Mouse (Mus musculus) liver, embryonic 16.5 days (tissue): ENCODE results near the gene Ptx4. TPM values are rescaled to one million over a fixed set of nuclear protein-coding genes. Genes with fewer than 3 reads are reported as not detected.
A peak's percentile ranks its signal among the peaks of the same experiment; 100 is the strongest.
"Not testable (repeated sequence)": the region's sequence is repeated elsewhere in the genome, so short reads cannot be mapped to it uniquely, and the experiment has no call there.

Source experiments
- ATAC-seq: fragments of 200-750 bp; cut with Nextera tagmentation; 2 replicates; pipeline ENCODE4 v1.8.0; 2017; ENCODE audit warnings: low read depth, mild to moderate bottlenecking, moderate number of reproducible peaks, moderate library complexity
- H3K27ac ChIP-seq: fragments of 300-500 bp; sonication (generic); 2 replicates; pipeline ENCODE4 v1.5.1; 2014; ENCODE audit warnings: mild to moderate bottlenecking, low read length
- H3K27me3 ChIP-seq: fragments of 300-500 bp; sonication (generic); 2 replicates; pipeline ENCODE4 v1.6.1; 2014; ENCODE audit warnings: low read depth, low read length, mixed read lengths; ENCODE audit not compliant: control insufficient read depth, insufficient read depth
- H3K36me3 ChIP-seq: fragments of 300-500 bp; sonication (generic); 2 replicates; pipeline ENCODE4 v1.6.1; 2014; ENCODE audit warnings: mild to moderate bottlenecking; ENCODE audit not compliant: control insufficient read depth, insufficient read depth
- H3K4me1 ChIP-seq: fragments of 300-500 bp; sonication (generic); 2 replicates; pipeline ENCODE4 v1.6.1; 2014; ENCODE audit warnings: low read depth, low read length, mixed read lengths; ENCODE audit not compliant: control insufficient read depth
- H3K4me2 ChIP-seq: fragments of 300-500 bp; sonication (generic); 2 replicates; pipeline ENCODE4 v1.6.1; 2014; ENCODE audit warnings: low read depth, low read length, mixed read lengths
- H3K4me3 ChIP-seq: fragments of 300-500 bp; sonication (generic); 2 replicates; pipeline ENCODE4 v1.5.1; 2014; ENCODE audit warnings: low read depth, mild to moderate bottlenecking, low read length
- H3K9ac ChIP-seq: fragments of 300-500 bp; sonication (generic); 2 replicates; pipeline ENCODE4 v1.6.1; 2014; ENCODE audit warnings: low read depth, low read length
- H3K9me3 ChIP-seq: fragments of 300-500 bp; sonication (generic); replicated peaks from 2 replicates; pipeline ENCODE4 v1.6.1; 2016; ENCODE audit warnings: low read length; ENCODE audit not compliant: control insufficient read depth
- WGBS: fragments of 180-500 bp; shearing (Covaris S2); extraction: QIAGEN DNeasy Blood & Tissue Kit; methylation state at CpG from one replicate; pipeline ENCODE4 v1.1.7; 2014; ENCODE audit not compliant: insufficient replicate concordance; 5-methylcytosine and 5-hydroxymethylcytosine counted together
- polyA plus RNA-seq: library from polyadenylated mRNA; unstranded; fragments of >200 nt; fragmentation: Nextera tagmentation; extraction: Ambion mirVana; gene quantifications from 2 replicates; pipeline ENCODE4 v1.2.1, GENCODE M21; 2015

Gene Ptx4
- polyA plus RNA-seq, 1 experiment from 2014 or later = not detected

DNA sequence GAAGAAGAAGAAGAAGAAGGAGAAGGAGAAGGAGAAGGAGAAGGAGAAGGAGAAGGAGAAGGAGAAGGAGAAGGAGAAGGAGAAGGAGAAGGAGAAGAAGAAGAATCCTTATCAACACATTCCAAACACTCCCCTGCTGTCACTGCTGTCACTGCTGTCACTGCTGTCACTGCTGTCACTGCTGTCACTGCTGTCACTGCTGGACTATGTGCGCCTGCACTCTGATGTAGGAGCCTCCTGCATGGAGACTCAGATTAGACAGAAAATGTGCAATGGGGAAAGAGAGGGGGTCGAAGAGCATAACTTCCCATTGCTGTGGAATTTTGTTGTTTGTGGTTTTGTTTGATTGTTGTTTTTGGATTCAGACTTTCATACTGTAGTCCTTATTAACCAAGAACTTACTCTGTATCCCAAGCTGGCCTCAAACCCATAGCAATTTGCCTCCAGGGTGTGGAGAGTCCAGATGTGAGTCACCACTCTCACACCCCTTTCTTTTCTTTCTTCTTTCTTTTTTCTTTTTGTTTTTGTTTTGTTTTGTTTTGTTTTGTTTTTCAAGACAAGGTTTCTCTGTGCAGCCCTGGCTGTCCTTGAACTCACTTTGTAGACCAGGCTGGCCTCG is 5.0 kb downstream of the Ptx4 start:
- H3K4me3 ChIP-seq, H3K4me2 ChIP-seq, H3K9me3 ChIP-seq, H3K36me3 ChIP-seq, H3K9ac ChIP-seq, H3K27me3 ChIP-seq: not testable (repeated sequence)
- Histone ChIP-seq H3K27ac (peak overlapping the region; percentile 59; the same call in 1 of the 2 replicates), H3K4me1 (peaks cover 33% of the 10 kb centered on the region)
- ATAC-seq = 0 out of 2 replicates have a peak, but pooled peaks have one; percentile 35
- 45% methylated on average over 3 of the region's 3 CpGs for WGBS

DNA sequence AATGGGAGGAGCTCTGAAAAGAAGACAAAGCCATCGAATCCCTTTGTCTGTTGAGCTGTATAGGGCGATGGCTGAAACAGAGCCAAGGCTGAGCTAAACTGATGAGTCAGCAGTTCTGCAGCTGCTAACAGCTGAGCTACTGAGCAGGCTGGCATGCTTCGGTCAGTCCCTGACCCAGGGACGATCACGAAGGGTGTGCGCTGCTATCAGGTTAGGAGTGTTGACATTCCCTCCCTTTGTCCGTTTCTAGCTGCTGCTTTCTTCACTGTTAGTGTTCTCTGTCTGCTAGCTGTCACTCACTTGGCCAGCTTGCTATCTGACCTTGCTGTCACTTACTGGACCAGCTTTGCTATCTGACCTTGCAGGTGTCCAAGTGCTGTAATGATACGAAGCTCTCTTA is 6.5 kb downstream of the Ptx4 start:
- Histone ChIP-seq H3K27me3 (no peaks in the 10 kb centered on the region), H3K9ac (peak overlapping the region; percentile 34), H3K27ac (peak overlapping the region; percentile 91), H3K4me2 (peak overlapping the region; percentile 44), H3K4me1 (peaks cover 33% of the 10 kb centered on the region), H3K36me3 (no peaks in the 10 kb centered on the region), H3K9me3 (no peaks in the 10 kb centered on the region), H3K4me3 (peak overlapping the region; percentile 13)
- ATAC-seq = peak; percentile 86
- 12% methylated on average over 8 of the region's 8 CpGs for WGBS

DNA sequence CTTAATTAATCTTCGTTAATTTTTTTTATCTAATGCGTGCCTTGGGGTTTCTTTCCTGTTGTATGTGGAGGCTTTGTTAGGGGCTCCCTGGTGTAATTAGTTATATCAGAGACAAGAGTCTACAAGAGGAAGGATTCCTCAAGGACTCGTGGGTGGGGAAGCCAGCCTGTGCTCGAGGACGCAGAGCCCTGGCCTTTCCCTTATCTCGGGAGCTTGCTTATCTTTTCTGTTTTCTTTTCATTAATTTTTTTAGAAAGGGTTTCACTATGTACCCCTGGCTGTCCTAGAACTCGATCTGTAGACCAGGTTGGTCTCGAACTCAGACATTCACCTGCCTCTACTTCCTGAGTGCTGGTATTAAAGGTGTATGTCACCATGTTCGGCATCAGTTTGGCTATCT is 7.1 kb downstream of the Ptx4 start:
- Histone ChIP-seq H3K27me3 (no peaks in the 10 kb centered on the region), H3K27ac (peak overlapping the region; percentile 91), H3K9me3 (no peaks in the 10 kb centered on the region), H3K4me3 (no peak overlapping the region; the same call in none of the 2 replicates), H3K4me2 (peak overlapping the region; percentile 44), H3K36me3 (no peaks in the 10 kb centered on the region), H3K4me1 (peaks cover 33% of the 10 kb centered on the region), H3K9ac (peak overlapping the region; percentile 34)
- ATAC-seq = peak; percentile 54
- 28% methylated on average over 9 of the region's 9 CpGs for WGBS

DNA sequence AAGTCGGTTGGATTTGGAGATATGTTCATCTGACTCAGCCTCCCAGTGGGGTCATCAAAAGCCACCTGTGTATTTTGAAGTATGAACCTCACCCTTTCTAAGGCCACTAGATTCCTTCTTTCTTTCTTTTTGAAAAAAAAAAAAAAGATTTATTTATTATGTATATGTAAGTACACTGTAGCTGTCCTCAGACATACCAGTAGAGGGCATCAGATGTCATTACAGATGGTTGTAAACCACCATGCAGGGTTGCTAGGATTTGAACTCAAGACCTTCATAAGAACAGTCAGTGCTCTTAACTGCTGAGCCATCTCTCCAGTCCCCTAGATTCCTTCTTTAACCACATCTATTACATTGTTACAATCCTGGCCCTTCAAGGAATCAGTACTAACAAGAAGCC is 9.5 kb downstream of the Ptx4 start:
- Histone ChIP-seq H3K4me1 (peaks cover 44% of the 10 kb centered on the region), H3K4me3 (no peak overlapping the region), H3K27me3 (no peaks in the 10 kb centered on the region), H3K9ac (no peak overlapping the region), H3K4me2 (no peak overlapping the region), H3K27ac (no peak overlapping the region), H3K9me3 (no peaks in the 10 kb centered on the region), H3K36me3 (no peaks in the 10 kb centered on the region)
- ATAC-seq = no peak
- WGBS = 88% methylated on average over 1 of the region's 1 CpGs

DNA sequence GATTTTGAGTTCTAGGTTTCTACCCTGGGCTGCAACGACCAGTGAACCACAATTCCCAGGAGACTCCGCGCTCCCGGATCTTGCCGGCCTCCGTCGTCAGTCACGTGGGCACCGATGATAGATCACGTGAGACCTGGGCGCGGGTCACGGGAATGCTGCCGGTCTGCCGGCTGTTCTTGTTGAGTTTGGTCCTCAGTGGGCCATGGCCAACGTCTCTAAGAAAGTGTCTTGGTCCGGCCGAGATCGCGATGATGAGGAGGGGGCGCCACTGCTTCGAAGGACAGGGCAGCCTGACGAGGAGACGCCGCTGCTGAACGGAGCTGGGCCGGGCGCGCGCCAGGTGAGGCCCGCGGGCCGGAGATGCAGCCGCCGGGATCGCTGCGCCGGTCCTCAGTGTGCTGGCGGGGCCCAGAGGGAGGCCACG is 12.7 kb downstream of the Ptx4 start, which contains the start of gene Clcn7:
TSS of gene Clcn7 (plus strand) at position 117 of the 424 bp plus-strand sequence.
- Histone ChIP-seq H3K9me3 (no peaks in the 10 kb centered on the region), H3K4me1 (peaks cover 15% of the 10 kb centered on the region), H3K4me3 (peak within 1 kb of the TSS; percentile 84), H3K36me3 (no peaks in the 10 kb centered on the region), H3K4me2 (peak within 1 kb of the TSS; percentile 68), H3K9ac (peak within 1 kb of the TSS; percentile 83), H3K27me3 (no peaks in the 10 kb centered on the region), H3K27ac (peak within 1 kb of the TSS; percentile 32; the same call in 1 of the 2 replicates)
- peak; percentile 91 for ATAC-seq
- WGBS = under 1% methylated on average over 40 of the region's 40 CpGs

DNA sequence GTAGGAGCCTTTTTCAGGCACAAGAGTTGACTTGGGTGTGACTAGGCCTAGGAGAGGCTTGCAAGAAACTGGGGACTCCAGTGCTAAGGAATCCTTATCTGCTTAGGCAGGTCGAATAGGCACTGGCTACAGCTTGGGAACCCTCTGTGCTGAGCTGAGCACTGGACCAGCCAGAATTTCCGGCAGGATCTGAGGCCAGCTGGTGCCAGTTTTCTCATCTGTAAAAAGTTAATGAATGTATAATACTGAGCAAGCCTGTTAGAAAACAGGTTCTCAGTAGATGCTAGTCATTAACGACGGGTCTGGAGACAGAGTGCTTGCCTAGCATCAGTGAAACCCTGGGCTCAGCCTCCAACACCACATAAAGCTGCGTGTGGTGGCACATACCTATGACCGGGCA is 15.1 kb downstream of the Ptx4 start:
- Histone ChIP-seq H3K36me3 (no peaks in the 10 kb centered on the region), H3K9ac (no peak overlapping the region), H3K9me3 (no peaks in the 10 kb centered on the region), H3K27ac (no peak overlapping the region), H3K4me1 (peaks cover 15% of the 10 kb centered on the region), H3K4me3 (no peak overlapping the region), H3K4me2 (no peak overlapping the region), H3K27me3 (no peaks in the 10 kb centered on the region)
- no peak for ATAC-seq
- WGBS = 78% methylated on average over 6 of the region's 6 CpGs

DNA sequence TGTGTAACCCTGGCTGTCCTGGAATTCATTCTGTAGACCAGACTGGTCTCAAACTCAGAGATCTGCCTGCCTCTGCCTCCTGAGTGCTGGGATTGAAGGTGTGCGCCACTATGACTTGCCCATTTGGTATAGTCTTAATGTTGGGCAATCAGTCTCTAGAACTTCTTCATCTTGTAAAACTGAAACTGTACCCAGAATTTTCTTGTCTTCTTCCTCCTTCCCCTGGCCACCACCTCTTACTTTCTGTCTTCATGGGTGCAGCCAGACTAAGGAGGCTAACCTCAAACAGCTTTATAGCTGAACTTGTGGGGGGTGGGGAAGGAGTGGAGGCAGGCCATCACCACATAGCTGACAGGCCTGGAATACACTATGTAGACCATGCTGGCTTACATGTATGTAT is 18.2 kb downstream of the Ptx4 start:
- Histone ChIP-seq H3K9ac (no peak overlapping the region), H3K4me3 (no peak overlapping the region), H3K27me3 (no peaks in the 10 kb centered on the region), H3K36me3 (no peaks in the 10 kb centered on the region), H3K27ac (no peak overlapping the region), H3K4me2 (no peak overlapping the region), H3K4me1 (peaks cover 10% of the 10 kb centered on the region), H3K9me3 (no peaks in the 10 kb centered on the region)
- no peak for ATAC-seq
- WGBS = 75% methylated on average over 1 of the region's 1 CpGs

DNA sequence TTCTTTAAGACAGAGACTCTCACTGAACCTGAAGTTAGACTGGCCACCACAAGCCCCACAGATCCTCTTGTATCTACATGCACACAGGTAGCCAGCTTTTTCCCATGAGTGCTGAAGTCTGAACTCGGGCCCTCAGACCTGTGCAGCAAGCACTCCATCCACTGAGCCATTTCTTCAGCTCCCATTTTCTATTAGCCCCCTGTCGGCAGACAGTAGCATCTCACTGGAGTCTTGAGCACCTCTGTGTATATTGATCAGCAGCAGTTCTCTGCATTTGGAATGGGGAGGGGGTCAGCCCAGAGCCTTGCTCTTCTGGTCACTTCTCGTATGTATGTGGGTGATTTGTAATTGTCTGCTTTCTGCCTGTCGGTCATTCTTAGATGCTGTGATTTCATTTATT is 19.4 kb downstream of the Ptx4 start:
- WGBS = 59% methylated on average over 4 of the region's 4 CpGs
- H3K4me1 ChIP-seq = no peaks in the 10 kb centered on the region; the same call in 1 of the 2 replicates
- H3K9me3 ChIP-seq = no peaks in the 10 kb centered on the region
- ATAC-seq = no peak
- no peak overlapping the region for H3K9ac ChIP-seq
- H3K27ac ChIP-seq = no peak overlapping the region
- no peak overlapping the region for H3K4me2 ChIP-seq
- H3K4me3 ChIP-seq = no peak overlapping the region
- no peaks in the 10 kb centered on the region for H3K27me3 ChIP-seq
- H3K36me3 ChIP-seq = no peaks in the 10 kb centered on the region

DNA sequence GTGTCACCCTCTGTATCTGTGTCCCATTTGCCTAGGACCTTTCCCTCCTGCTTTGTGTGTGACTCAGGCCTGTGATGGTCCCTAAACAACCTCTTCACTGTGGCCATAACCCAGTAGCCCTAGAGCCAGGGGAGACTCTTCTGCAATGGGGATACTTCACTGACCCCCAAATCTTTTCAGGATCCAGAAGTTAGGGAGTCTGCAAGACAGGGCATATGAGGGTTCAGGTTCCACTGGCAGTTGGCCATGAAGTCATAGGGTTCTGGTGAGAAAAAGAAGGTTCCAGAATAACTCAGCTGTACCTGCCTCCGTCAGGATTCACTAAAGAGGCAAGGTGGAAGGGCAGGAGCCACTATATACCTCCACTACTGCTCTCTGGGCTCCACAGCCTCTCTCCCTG is 41.6 kb downstream of the Ptx4 start, which contains the start of gene Ccdc154:
TSS of gene Ccdc154 (plus strand) at position 301 of the 400 bp plus-strand sequence.
- no peak within 1 kb of the TSS for H3K4me3 ChIP-seq
- no peak within 1 kb of the TSS for H3K27ac ChIP-seq
- no peaks in the 10 kb centered on the region for H3K4me1 ChIP-seq
- no peak within 1 kb of the TSS for H3K4me2 ChIP-seq
- no peaks in the 10 kb centered on the region for H3K27me3 ChIP-seq
- H3K9ac ChIP-seq = no peak within 1 kb of the TSS
- WGBS = 88% methylated on average over 1 of the region's 1 CpGs
- ATAC-seq = no peak
- H3K9me3 ChIP-seq = no peaks in the 10 kb centered on the region
- H3K36me3 ChIP-seq = peaks cover 19% of the 10 kb centered on the region
